Mouse (Mus musculus) cerebellum, postnatal 36 days (tissue): Measurements from ENCODE around the gene Inf2.

Source experiments
- DNase-seq, 2 experiments: peaks; one replicate each; pipeline ENCODE4 v3.0.0; 2021 to 2022; ENCODE audit warnings: mixed read lengths in 2 of 2

Gene Inf2

DNA sequence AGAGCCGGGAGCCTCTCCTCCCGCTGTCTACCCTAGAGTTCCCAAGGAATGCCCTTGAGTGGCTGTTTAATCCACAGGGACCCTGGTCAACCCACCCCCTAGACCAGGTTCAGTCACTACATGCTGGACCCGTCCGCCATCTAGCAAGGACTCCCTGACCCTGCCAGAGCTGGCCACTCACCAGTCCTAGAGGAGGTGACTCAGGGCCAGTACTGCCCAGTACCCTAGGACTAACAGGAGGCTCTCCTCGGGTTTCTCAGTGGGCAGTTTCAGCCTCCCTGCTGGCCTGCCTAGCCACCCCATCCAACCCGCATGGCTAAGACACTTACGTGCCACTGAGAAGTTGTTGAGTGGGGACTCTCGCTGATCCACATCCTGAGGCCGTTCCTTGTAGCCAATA is 73.3 kb downstream of the Inf2 start:
- DNase-seq = no peak

DNA sequence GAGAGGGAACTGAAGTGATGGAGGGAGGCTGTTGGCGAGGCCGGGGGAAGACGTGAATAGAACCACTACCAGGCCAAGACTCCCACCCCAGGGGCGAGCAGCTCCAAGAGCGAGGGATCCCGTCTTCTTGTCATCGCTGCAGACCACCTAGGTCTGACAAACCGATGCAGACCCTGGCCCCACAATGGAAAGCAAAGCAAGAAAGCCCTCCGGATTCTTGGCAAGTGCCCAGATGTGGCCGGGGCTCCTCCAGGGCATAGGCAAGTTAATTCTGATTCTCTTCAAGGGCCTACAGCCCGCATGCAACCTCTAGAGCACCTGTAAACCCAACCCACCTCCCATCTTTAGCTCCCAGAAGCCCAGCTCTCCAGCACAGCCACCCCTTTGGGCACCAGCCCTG is 74.7 kb downstream of the Inf2 start:
- DNase-seq = no peak

DNA sequence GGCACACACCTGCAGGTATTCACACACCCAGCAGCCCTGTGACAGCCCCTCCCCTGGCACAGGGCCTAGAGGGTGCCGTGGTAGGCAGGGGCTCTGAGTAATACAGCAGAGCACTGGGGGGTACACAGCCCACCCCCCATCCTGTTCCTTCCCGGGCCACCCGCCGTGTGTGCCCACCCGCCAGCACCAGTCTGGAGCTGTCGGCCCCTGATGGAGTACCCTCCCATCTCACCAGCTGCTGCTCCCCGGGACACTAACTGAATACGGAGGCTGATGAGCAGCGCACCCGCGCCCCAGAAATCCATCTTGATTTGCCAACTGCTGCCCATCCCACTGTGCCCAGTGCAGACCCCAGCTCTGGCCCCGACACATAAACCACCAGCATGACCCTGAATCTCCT is 75.1 kb downstream of the Inf2 start:
- no peak for DNase-seq

DNA sequence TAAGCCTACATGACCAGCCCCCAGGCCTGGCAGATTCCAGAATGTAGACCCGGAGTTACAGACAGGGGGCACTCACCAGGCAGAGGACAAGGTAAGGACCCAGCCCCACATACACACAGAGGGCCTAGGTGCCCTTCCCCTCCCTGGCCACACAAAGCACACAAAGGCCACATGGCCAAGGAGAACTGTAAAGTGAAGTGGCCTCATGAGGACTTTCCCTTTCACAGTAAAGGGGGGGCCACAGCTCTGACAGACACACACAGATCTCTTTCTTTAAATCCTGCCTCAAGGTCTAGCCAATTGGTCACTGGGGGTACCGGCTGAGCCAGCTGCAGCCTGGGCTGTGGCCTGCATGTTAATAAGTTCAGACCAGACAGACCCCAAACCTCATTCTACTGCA is 75.5 kb downstream of the Inf2 start:
- no peak for DNase-seq

DNA sequence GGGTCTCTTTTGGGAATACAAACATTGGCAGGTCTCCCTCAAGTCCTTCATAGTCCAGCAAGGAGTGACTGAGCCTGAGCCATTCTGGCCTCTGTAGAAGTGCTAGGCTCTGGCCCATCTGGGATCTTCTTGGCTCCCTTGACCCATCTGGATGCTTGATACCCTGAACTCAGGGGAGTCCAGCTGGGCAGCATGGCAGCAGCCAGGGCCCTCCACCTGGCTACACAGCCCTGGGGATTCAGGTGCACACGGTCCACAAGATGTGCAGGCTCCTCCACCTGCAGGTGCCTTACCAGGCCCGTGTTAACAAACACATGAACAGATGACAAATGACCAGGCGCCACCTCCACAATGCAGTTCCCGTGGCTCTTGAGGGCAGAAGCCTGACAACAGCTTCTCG is 76.1 kb downstream of the Inf2 start:
- no peak for DNase-seq
